10 mouse cellular contexts compared by ENCODE assay signal in the genomic region with DNA sequence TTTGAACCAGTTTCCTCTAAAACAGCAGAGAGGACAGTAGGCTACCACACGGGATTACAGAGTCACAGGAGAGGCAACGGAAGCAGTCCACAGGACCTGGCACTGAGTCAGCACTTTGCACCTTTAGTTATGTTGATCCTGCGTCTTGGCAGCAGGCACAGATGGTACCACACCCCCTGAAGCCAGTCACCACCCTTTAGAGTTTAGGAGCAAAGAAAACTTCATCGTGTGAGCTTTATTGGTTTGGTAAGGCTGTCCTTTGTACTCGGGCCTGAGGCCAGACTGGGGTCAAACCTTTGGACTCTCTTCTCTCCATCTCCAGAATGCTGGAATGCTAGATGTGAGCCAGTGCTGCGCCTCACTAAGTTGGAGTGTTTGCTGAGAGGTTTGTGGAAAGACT. TPM values are rescaled to one million over a fixed set of nuclear protein-coding genes. Genes with fewer than 3 reads are reported as not detected.
A peak's percentile ranks its signal among the peaks of the same experiment; 100 is the strongest.
DNase-seq lines count a peak whose midpoint lies in the region; ATAC-seq and TF ChIP-seq lines count a peak whose summit lies in the region.
"Had no signal": no experiment of that assay in that cellular context is flagged by ENCODE, and none has a peak within 500 bp of the region (broad histone marks: within the 10 kb centered on the region; RNA-seq: fewer than 3 reads in every experiment).

No protein-coding gene starts in this region.

- no peaks in the 10 kb centered on the region for H3K27me3 ChIP-seq in heart, embryonic 11.5 days (ENCODE audit: control insufficient read depth, insufficient read depth, low read length)
- no peaks in the 10 kb centered on the region for H3K27me3 ChIP-seq in midbrain, postnatal 0 days (ENCODE audit: insufficient read depth, low read length)

- no peak for DNase-seq in heart, adult 11 months
- DNase-seq in kidney, postnatal 4 days: peak; percentile 46 to 67
- DNase-seq in midbrain, postnatal 0 days (ENCODE audit: low spot score): no peak
- DNase-seq in gastrocnemius, postnatal 14 days: no peak
- DNase-seq in adrenal gland, adult 2 months: no peak
- DNase-seq: cerebellum, adult 9-11 months had no signal

- no peak for TF ChIP-seq CTCF in midbrain, postnatal 0 days (IDR thresholded peaks at IDR 0.05)

- no peak overlapping the region for H3K4me2 ChIP-seq in heart, embryonic 11.5 days
- H3K4me2 ChIP-seq in midbrain, postnatal 0 days (ENCODE audit: low read depth, low read length, poor library complexity, severe bottlenecking): no peak overlapping the region

- intact Hi-C loops in gastrocnemius, postnatal 14 days (cut with DNase I; ENCODE audit: low total_unique reads): no loop called here

- no peak overlapping the region for H3K4me3 ChIP-seq in heart, embryonic 11.5 days (ENCODE audit: low read depth, low read length)
- no peak overlapping the region for H3K4me3 ChIP-seq in midbrain, postnatal 0 days (ENCODE audit: low read depth, low read length)

- 49% methylated on average over 6 of the region's 6 CpGs for WGBS in heart, embryonic 11.5 days (ENCODE audit: insufficient replicate concordance)
- WGBS in midbrain, postnatal 0 days: 45% methylated on average over 6 of the region's 6 CpGs

- H3K27ac ChIP-seq in heart, embryonic 11.5 days (ENCODE audit: low read depth, low read length): no peak overlapping the region
- no peak overlapping the region for H3K27ac ChIP-seq in midbrain, postnatal 0 days (ENCODE audit: low read depth, low read length)

- no peak for ATAC-seq in heart, embryonic 11.5 days (replicated peaks; ENCODE audit: insufficient number of reproducible peaks, low FRiP score, low TSS enrichment)
- peak; percentile 12; the same call in 1 of the 2 replicates for ATAC-seq in common myeloid progenitor, adult 5-6 weeks (replicated peaks; ENCODE audit: low read depth, poor library complexity, severe bottlenecking)
- ATAC-seq in megakaryocyte-erythroid progenitor cell, adult 5-6 weeks (replicated peaks; ENCODE audit: low FRiP score, low TSS enrichment, poor library complexity, severe bottlenecking): peak; percentile 42; the same call in 1 of the 2 replicates
- no peak for ATAC-seq in midbrain, postnatal 0 days (ENCODE audit: low FRiP score)

- peaks cover 3% of the 10 kb centered on the region; the same call in 1 of the 2 replicates for H3K4me1 ChIP-seq in heart, embryonic 11.5 days (ENCODE audit: control insufficient read depth, insufficient read depth, low read length)
- H3K4me1 ChIP-seq in midbrain, postnatal 0 days (ENCODE audit: insufficient read depth, low read length): no peaks in the 10 kb centered on the region

- H3K9me3 ChIP-seq in heart, embryonic 11.5 days (replicated peaks; ENCODE audit: control insufficient read depth, low read length): no peaks in the 10 kb centered on the region
- no peaks in the 10 kb centered on the region for H3K9me3 ChIP-seq in midbrain, postnatal 0 days (ENCODE audit: low read length)

- H3K9ac ChIP-seq in heart, embryonic 11.5 days (ENCODE audit: low read depth, low read length): 0 out of 2 replicates have a peak overlapping the region, but pooled peaks have one; percentile 16
- H3K9ac ChIP-seq in midbrain, postnatal 0 days (replicated peaks; ENCODE audit: low read length, poor library complexity, severe bottlenecking): no peak overlapping the region

- peaks cover 6% of the 10 kb centered on the region for H3K36me3 ChIP-seq in heart, embryonic 11.5 days (ENCODE audit: control insufficient read depth, insufficient read depth, low read length)
- no peaks in the 10 kb centered on the region for H3K36me3 ChIP-seq in midbrain, postnatal 0 days (ENCODE audit: insufficient read depth, low read length)

RNA-seq across cellular contexts. Expression of a gene that starts 11.3 kb away (rescaled TPM):
- polyA plus RNA-seq in heart, embryonic 11.5 days (2014; fragmentation: Nextera tagmentation; extraction: Ambion mirVana): 0.69 TPM in 1 of 2 replicates, not detected in the other
- total RNA-seq in common myeloid progenitor, adult 5-6 weeks (2017): not detected in 2 replicates
- not detected in 2 replicates for total RNA-seq in megakaryocyte-erythroid progenitor cell, adult 5-6 weeks (2014; fragmentation: Nextera tagmentation)
- total RNA-seq in megakaryocyte-erythroid progenitor cell, adult 5-6 weeks (2017): not detected in 2 replicates
- not detected in 2 replicates for total RNA-seq in midbrain, postnatal 0 days (2014; rRNA removed)
- polyA plus RNA-seq in midbrain, postnatal 0 days (2015; fragmentation: Nextera tagmentation; extraction: Ambion mirVana): 1.1 and 1.3 TPM in 2 replicates
- total RNA-seq in gastrocnemius, postnatal 14 days (2021): not detected
- not detected for total RNA-seq in adrenal gland, adult 2 months (2021)
- not detected in 2 replicates for polyA plus RNA-seq in adrenal gland, adult 2 months (2012; rRNA removed)
- total RNA-seq: gastrocnemius, adult 18-20 months had no signal

RNA-seq across cellular contexts. Expression of a gene that starts 20.7 kb away (rescaled TPM):
- polyA plus RNA-seq in heart, embryonic 11.5 days (2014; fragmentation: Nextera tagmentation; extraction: Ambion mirVana): 12.5 and 15.1 TPM in 2 replicates
- total RNA-seq in common myeloid progenitor, adult 5-6 weeks (2017): 10.6 and 13.0 TPM in 2 replicates
- 6.0 and 7.7 TPM in 2 replicates for total RNA-seq in megakaryocyte-erythroid progenitor cell, adult 5-6 weeks (2014; fragmentation: Nextera tagmentation)
- 3.9 and 4.9 TPM in 2 replicates for total RNA-seq in megakaryocyte-erythroid progenitor cell, adult 5-6 weeks (2017)
- total RNA-seq in midbrain, postnatal 0 days (2014; rRNA removed): 16.3 and 24.0 TPM in 2 replicates
- polyA plus RNA-seq in midbrain, postnatal 0 days (2015; fragmentation: Nextera tagmentation; extraction: Ambion mirVana): 13.5 and 14.8 TPM in 2 replicates
- total RNA-seq in gastrocnemius, postnatal 14 days (2021): 10 to 100 TPM; 39.5 to 47.6 TPM
- total RNA-seq in adrenal gland, adult 2 months (2021): 10 to 100 TPM in 1 of 2 experiments, 1 to 10 TPM in 1; 9.8 to 13.6 TPM
- polyA plus RNA-seq in adrenal gland, adult 2 months (2012; rRNA removed): 56.8 and 67.8 TPM in 2 replicates

RNA-seq across cellular contexts. Expression of a gene that starts 32.7 kb away (rescaled TPM):
- polyA plus RNA-seq in heart, embryonic 11.5 days (2014; fragmentation: Nextera tagmentation; extraction: Ambion mirVana): 9.6 and 11.4 TPM in 2 replicates
- 4.8 and 4.9 TPM in 2 replicates for total RNA-seq in common myeloid progenitor, adult 5-6 weeks (2017)
- total RNA-seq in megakaryocyte-erythroid progenitor cell, adult 5-6 weeks (2014; fragmentation: Nextera tagmentation): 22.0 and 24.8 TPM in 2 replicates
- 4.0 and 12.6 TPM in 2 replicates for total RNA-seq in megakaryocyte-erythroid progenitor cell, adult 5-6 weeks (2017)
- 13.3 and 16.2 TPM in 2 replicates for total RNA-seq in midbrain, postnatal 0 days (2014; rRNA removed)
- 17.1 and 19.7 TPM in 2 replicates for polyA plus RNA-seq in midbrain, postnatal 0 days (2015; fragmentation: Nextera tagmentation; extraction: Ambion mirVana)
- total RNA-seq in gastrocnemius, postnatal 14 days (2021): 10 to 100 TPM; 11.9 TPM
- total RNA-seq in adrenal gland, adult 2 months (2021): 10 to 100 TPM; 32.0 to 33.2 TPM
- 19.0 and 32.8 TPM in 2 replicates for polyA plus RNA-seq in adrenal gland, adult 2 months (2012; rRNA removed)

RNA-seq across cellular contexts. Expression of a gene that starts 45.9 kb away (rescaled TPM):
- 26.5 and 28.8 TPM in 2 replicates for polyA plus RNA-seq in heart, embryonic 11.5 days (2014; fragmentation: Nextera tagmentation; extraction: Ambion mirVana)
- total RNA-seq in common myeloid progenitor, adult 5-6 weeks (2017): 60.6 and 72.8 TPM in 2 replicates
- 58.8 and 70.5 TPM in 2 replicates for total RNA-seq in megakaryocyte-erythroid progenitor cell, adult 5-6 weeks (2014; fragmentation: Nextera tagmentation)
- 62.3 and 64.0 TPM in 2 replicates for total RNA-seq in megakaryocyte-erythroid progenitor cell, adult 5-6 weeks (2017)
- 107 and 110 TPM in 2 replicates for total RNA-seq in midbrain, postnatal 0 days (2014; rRNA removed)
- 78.6 and 78.8 TPM in 2 replicates for polyA plus RNA-seq in midbrain, postnatal 0 days (2015; fragmentation: Nextera tagmentation; extraction: Ambion mirVana)
- 10 to 100 TPM; 13.4 to 14.4 TPM for total RNA-seq in gastrocnemius, postnatal 14 days (2021)
- total RNA-seq in adrenal gland, adult 2 months (2021): 10 to 100 TPM; 13.5 to 15.0 TPM
- polyA plus RNA-seq in adrenal gland, adult 2 months (2012; rRNA removed): 11.7 and 12.5 TPM in 2 replicates

Comparison
In these comparisons a context has a peak if more than half of its experiments do, and no peak if none do; other contexts are left out.
1. ATAC-seq: peak in common myeloid progenitor, adult 5-6 weeks (single experiment) and megakaryocyte-erythroid progenitor cell, adult 5-6 weeks (single experiment); none in heart, embryonic 11.5 days (single experiment) and midbrain, postnatal 0 days (single experiment).
2. DNase-seq: peak in kidney, postnatal 4 days (2 of 2); none in heart, adult 11 months (single experiment), midbrain, postnatal 0 days (single experiment), gastrocnemius, postnatal 14 days (single experiment) and adrenal gland, adult 2 months (single experiment).